Mouse (Mus musculus) thymus, adult 2 months (tissue): Measurements from ENCODE around the gene Tcf7l2. TPM values are rescaled to one million over a fixed set of nuclear protein-coding genes. Genes with fewer than 3 reads are reported as not detected.

Experiments
- DNase-seq: peaks from one replicate; pipeline ENCODE4 v3.0.0; 2021
- H3K27ac ChIP-seq: fragments of 200-500 bp; 2 replicates; pipeline ENCODE4 v1.5.1; 2012; ENCODE audit warnings: low read length, control low read depth; ENCODE audit not compliant: control insufficient read depth, insufficient read depth
- H3K27me3 ChIP-seq: fragments of 200-500 bp; 2 replicates; pipeline ENCODE4 v1.6.1; 2012; ENCODE audit warnings: mild to moderate bottlenecking, low read length, moderate library complexity, mixed read lengths; ENCODE audit not compliant: control insufficient read depth, insufficient read depth
- H3K36me3 ChIP-seq: fragments of 200-500 bp; 2 replicates; pipeline ENCODE4 v1.6.1; 2012; ENCODE audit warnings: mild to moderate bottlenecking, low read length, moderate library complexity; ENCODE audit not compliant: control insufficient read depth, insufficient read depth
- H3K4me1 ChIP-seq: fragments of 200-500 bp; replicated peaks from 2 replicates; pipeline ENCODE4 v1.6.1; 2012; ENCODE audit warnings: low read length; ENCODE audit not compliant: control insufficient read depth, insufficient read depth
- H3K4me3 ChIP-seq: fragments of 200-500 bp; 2 replicates; pipeline ENCODE4 v1.5.1; 2012; ENCODE audit warnings: mild to moderate bottlenecking, low read length, control low read depth, moderate library complexity; ENCODE audit not compliant: control insufficient read depth, insufficient read depth
- CTCF ChIP-seq: fragments of 200-500 bp; IDR thresholded peaks from 2 replicates; pipeline ENCODE4 v1.5.1; 2012; ENCODE audit warnings: mild to moderate bottlenecking, control low read depth, low read length, moderate library complexity, borderline replicate concordance; ENCODE audit not compliant: control insufficient read depth, poor library complexity, insufficient read depth; ENCODE audit errors: extremely low read depth
- POLR2A ChIP-seq: fragments of 200-500 bp; IDR thresholded peaks from 2 replicates; pipeline ENCODE4 v1.6.1; 2012; ENCODE audit warnings: mild to moderate bottlenecking, low read length, control low read depth, moderate library complexity; ENCODE audit not compliant: control insufficient read depth, poor library complexity, insufficient read depth; ENCODE audit errors: extremely low read depth
- WGBS: fragments of 180-500 bp; shearing (Covaris S2); methylation state at CpG from one replicate; pipeline ENCODE4 v1.1.7; 2018; 5-methylcytosine and 5-hydroxymethylcytosine counted together
- polyA plus RNA-seq: library from polyadenylated mRNA; depleted of rRNA; stranded (reverse); fragments of >200 nt; gene quantifications from 2 replicates; pipeline ENCODE4 v1.2.3, GENCODE M21; 2012

Gene Tcf7l2
- polyA plus RNA-seq, 1 experiment: 7.6 TPM

- no peaks in the 10 kb centered on the region for H3K4me1 ChIP-seq
- 96% methylated on average over 7 of the region's 7 CpGs for WGBS
- H3K36me3 ChIP-seq: no peaks in the 10 kb centered on the region
- no peak for DNase-seq
- H3K4me3 ChIP-seq: no peak overlapping the region
- TF ChIP-seq POLR2A: no peak
- TF ChIP-seq CTCF: no peak
- no peak overlapping the region for H3K27ac ChIP-seq
- H3K27me3 ChIP-seq: no peaks in the 10 kb centered on the region
Measured at GRCm38 (mm10) chr19:55816974-55817373, 75.4 kb downstream of the Tcf7l2 start.

- TF ChIP-seq POLR2A (no peak), CTCF (no peak)
- WGBS: 96% methylated on average over 7 of the region's 7 CpGs
- H3K36me3 ChIP-seq: no peaks in the 10 kb centered on the region
- H3K27me3 ChIP-seq: no peaks in the 10 kb centered on the region
- no peak for DNase-seq
- no peak overlapping the region for H3K27ac ChIP-seq
- H3K4me1 ChIP-seq: no peaks in the 10 kb centered on the region; the same call in 1 of the 2 replicates
- no peak overlapping the region for H3K4me3 ChIP-seq
Measured at GRCm38 (mm10) chr19:55820202-55820601, 78.6 kb downstream of the Tcf7l2 start.

- no peak for DNase-seq
- Histone ChIP-seq H3K4me1 (no peaks in the 10 kb centered on the region; the same call in 1 of the 2 replicates), H3K4me3 (no peak overlapping the region), H3K27ac (no peak overlapping the region), H3K27me3 (no peaks in the 10 kb centered on the region), H3K36me3 (no peaks in the 10 kb centered on the region)
- TF ChIP-seq POLR2A (no peak), CTCF (no peak)
- 87% methylated on average over 8 of the region's 8 CpGs for WGBS
Measured at GRCm38 (mm10) chr19:55825001-55825827, 83.6 kb downstream of the Tcf7l2 start.

GRCm38 (mm10) chr19:55825951-55826507 is 84.4 kb downstream of the Tcf7l2 start:
- 92% methylated on average over 10 of the region's 10 CpGs for WGBS
- no peak overlapping the region for H3K27ac ChIP-seq
- H3K4me1 ChIP-seq: no peaks in the 10 kb centered on the region; the same call in 1 of the 2 replicates
- no peak for TF ChIP-seq CTCF
- no peak for TF ChIP-seq POLR2A
- DNase-seq: no peak
- no peaks in the 10 kb centered on the region for H3K27me3 ChIP-seq
- H3K36me3 ChIP-seq: no peaks in the 10 kb centered on the region
- H3K4me3 ChIP-seq: no peak overlapping the region

DNA sequence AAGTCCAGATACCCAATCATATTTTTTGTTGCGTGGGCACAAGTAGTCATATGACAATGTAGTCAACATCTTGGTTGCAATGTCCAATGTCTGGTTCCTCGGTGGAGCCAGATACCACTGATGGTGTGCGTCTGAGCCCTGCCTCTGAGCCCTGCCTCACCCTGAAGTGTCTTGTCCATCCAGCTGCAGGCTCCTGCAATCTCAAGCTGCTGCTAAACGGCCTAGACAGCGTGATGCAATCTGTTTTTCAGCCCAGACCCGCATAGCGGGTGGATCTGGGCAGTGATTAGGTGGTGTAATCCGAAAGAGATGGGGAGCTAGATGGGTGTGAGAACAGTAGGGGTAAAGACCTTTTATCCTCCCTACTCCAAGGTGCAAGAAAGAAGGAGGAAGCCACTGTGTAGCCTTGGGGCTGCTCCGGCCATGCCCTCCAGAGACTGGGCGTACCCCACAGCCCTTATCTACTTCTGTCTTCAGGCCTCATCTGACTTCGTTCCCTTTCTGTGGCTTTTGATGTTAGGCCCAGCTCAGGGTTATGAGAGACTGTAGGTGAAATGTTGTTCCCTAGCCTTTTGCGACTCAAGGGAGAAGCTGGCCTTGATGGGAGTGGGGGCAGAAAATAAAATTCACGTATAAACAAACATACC is 86.1 kb downstream of the Tcf7l2 start:
- H3K36me3 ChIP-seq: no peaks in the 10 kb centered on the region
- no peaks in the 10 kb centered on the region; the same call in 1 of the 2 replicates for H3K4me1 ChIP-seq
- TF ChIP-seq POLR2A (no peak), CTCF (no peak)
- H3K4me3 ChIP-seq: no peak overlapping the region
- 69% methylated on average over 13 of the region's 13 CpGs for WGBS
- no peaks in the 10 kb centered on the region for H3K27me3 ChIP-seq
- H3K27ac ChIP-seq: no peak overlapping the region
- DNase-seq: no peak

GRCm38 (mm10) chr19:55830976-55831559 is 89.4 kb downstream of the Tcf7l2 start:
- Histone ChIP-seq H3K4me3 (no peak overlapping the region), H3K36me3 (no peaks in the 10 kb centered on the region), H3K27ac (no peak overlapping the region), H3K27me3 (no peaks in the 10 kb centered on the region), H3K4me1 (no peaks in the 10 kb centered on the region)
- TF ChIP-seq POLR2A: no peak
- TF ChIP-seq CTCF: no peak
- no peak for DNase-seq
- WGBS: 89% methylated on average over 9 of the region's 9 CpGs
